In the genomic region with DNA sequence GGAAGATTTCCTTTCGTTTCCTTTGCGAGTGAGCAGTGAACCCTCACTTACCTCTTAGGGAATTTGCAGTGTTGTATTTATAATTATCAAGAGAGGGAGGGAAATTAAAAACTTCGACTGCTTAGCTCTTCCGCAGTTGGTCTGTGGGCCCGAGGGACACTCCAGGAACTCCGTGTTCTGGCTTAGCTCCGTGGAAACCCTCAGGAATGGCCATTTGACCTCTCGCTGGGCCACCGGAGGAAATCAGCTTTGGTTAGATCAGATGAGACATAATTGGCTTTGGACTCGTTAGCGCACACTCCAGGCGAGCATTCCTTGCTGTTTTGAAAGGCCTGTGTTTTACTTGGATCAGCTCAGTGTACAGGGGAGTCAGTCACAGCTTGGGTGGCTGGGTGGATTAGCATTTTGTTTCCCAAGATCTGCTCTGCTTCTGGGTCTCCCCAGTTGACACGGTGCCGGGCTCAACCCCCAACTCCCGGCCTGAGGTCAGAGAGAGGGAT, we compare ENCODE assay signal across 8 mouse cellular contexts.
A peak's percentile ranks its signal among the peaks of the same experiment; 100 is the strongest.
DNase-seq lines count a peak whose midpoint lies in the region; ATAC-seq and TF ChIP-seq lines count a peak whose summit lies in the region.

No protein-coding gene starts in this region.

- peak overlapping the region; percentile 57 for H3K4me2 ChIP-seq in hindbrain, postnatal 0 days (ENCODE audit: low read depth, low read length)
- H3K4me2 ChIP-seq in liver, embryonic 11.5 days = peak overlapping the region; percentile 45
- H3K4me2 ChIP-seq in neural tube, embryonic 15.5 days = peak overlapping the region; percentile 55

- H3K36me3 ChIP-seq in hindbrain, postnatal 0 days (ENCODE audit: insufficient read depth, low read length) = no peaks in the 10 kb centered on the region
- H3K36me3 ChIP-seq in liver, embryonic 11.5 days (ENCODE audit: control insufficient read depth, insufficient read depth, low read length) = no peaks in the 10 kb centered on the region
- no peaks in the 10 kb centered on the region for H3K36me3 ChIP-seq in neural tube, embryonic 15.5 days

- 0 out of 2 replicates have a peak, but pooled peaks cover 4% of the 10 kb centered on the region for H3K4me1 ChIP-seq in hindbrain, postnatal 0 days (ENCODE audit: insufficient read depth, low read length)
- H3K4me1 ChIP-seq in liver, embryonic 11.5 days (replicated peaks; ENCODE audit: control insufficient read depth, insufficient read depth, low read length) = no peaks in the 10 kb centered on the region
- H3K4me1 ChIP-seq in neural tube, embryonic 15.5 days = peaks cover 7% of the 10 kb centered on the region

- no peak overlapping the region for H3K27ac ChIP-seq in hindbrain, postnatal 0 days
- H3K27ac ChIP-seq in liver, embryonic 11.5 days (ENCODE audit: low read depth, low read length) = no peak overlapping the region
- no peak overlapping the region for H3K27ac ChIP-seq in neural tube, embryonic 15.5 days (replicated peaks)

- no peak for DNase-seq in cerebellum, adult 9-11 months
- peak; percentile 25 for DNase-seq in brain, adult 2 months (ENCODE audit: low read depth, low spot score)
- peak; percentile 61 for DNase-seq in gastrocnemius, postnatal 25 days
- DNase-seq in hindbrain, postnatal 0 days (ENCODE audit: low spot score) = peak; percentile 18
- no peak for DNase-seq in liver, embryonic 11.5 days (ENCODE audit: low spot score)
- DNase-seq in B cell, adult 2 months = no peak

- no peak overlapping the region; the same call in 1 of the 2 replicates for H3K9ac ChIP-seq in hindbrain, postnatal 0 days (replicated peaks; ENCODE audit: low read length)
- no peak overlapping the region for H3K9ac ChIP-seq in liver, embryonic 11.5 days (ENCODE audit: low read depth, low read length)
- H3K9ac ChIP-seq in neural tube, embryonic 15.5 days (replicated peaks) = 0 out of 2 replicates have a peak overlapping the region, but pooled peaks have one; percentile 18

- H3K9me3 ChIP-seq in hindbrain, postnatal 0 days (ENCODE audit: low read length) = no peaks in the 10 kb centered on the region
- no peaks in the 10 kb centered on the region for H3K9me3 ChIP-seq in liver, embryonic 11.5 days (ENCODE audit: control insufficient read depth, low read length)
- H3K9me3 ChIP-seq in neural tube, embryonic 15.5 days (replicated peaks) = no peaks in the 10 kb centered on the region

- no peak for TF ChIP-seq CTCF in hindbrain, postnatal 0 days (IDR thresholded peaks at IDR 0.05; ENCODE audit: low read depth)

- peak; percentile 33; the same call in 1 of the 2 replicates for ATAC-seq in cerebellum, adult (ENCODE audit: insufficient number of reproducible peaks, low FRiP score, low TSS enrichment)
- peak; percentile 44 for ATAC-seq in hindbrain, postnatal 0 days
- ATAC-seq in liver, embryonic 11.5 days (replicated peaks; ENCODE audit: low FRiP score) = no peak
- peak; percentile 54 for ATAC-seq in neural tube, embryonic 15.5 days (ENCODE audit: low FRiP score)

- 20% methylated on average over 15 of the region's 15 CpGs for WGBS in hindbrain, postnatal 0 days
- 40% methylated on average over 15 of the region's 15 CpGs for WGBS in liver, embryonic 11.5 days
- WGBS in neural tube, embryonic 15.5 days = 31% methylated on average over 15 of the region's 15 CpGs

- no peaks in the 10 kb centered on the region for H3K27me3 ChIP-seq in hindbrain, postnatal 0 days (ENCODE audit: insufficient read depth, low read length)
- H3K27me3 ChIP-seq in liver, embryonic 11.5 days (replicated peaks; ENCODE audit: control insufficient read depth, insufficient read depth, low read length) = no peaks in the 10 kb centered on the region
- H3K27me3 ChIP-seq in neural tube, embryonic 15.5 days (replicated peaks) = no peaks in the 10 kb centered on the region

- H3K4me3 ChIP-seq in hindbrain, postnatal 0 days (ENCODE audit: low read length) = peak overlapping the region; percentile 24
- no peak overlapping the region for H3K4me3 ChIP-seq in liver, embryonic 11.5 days (ENCODE audit: low read depth, low read length)
- peak overlapping the region; percentile 20 for H3K4me3 ChIP-seq in neural tube, embryonic 15.5 days (replicated peaks)

Comparison
In these comparisons a context has a peak if more than half of its experiments do, and no peak if none do; other contexts are left out.
1. DNase-seq: peak in brain, adult 2 months (single experiment), gastrocnemius, postnatal 25 days (single experiment) and hindbrain, postnatal 0 days (single experiment); none in cerebellum, adult 9-11 months (single experiment), liver, embryonic 11.5 days (single experiment) and B cell, adult 2 months (0 of 2).
2. Peak in every context shown above with its lines, with median percentiles within 50 percentile points of each other: H3K4me2 ChIP-seq.